Mouse (Mus musculus) heart, adult 10 weeks (tissue): ENCODE results near the gene Slc48a1. TPM values are rescaled to one million over a fixed set of nuclear protein-coding genes. Genes with fewer than 3 reads are reported as not detected.

Experiments used
- polyA plus RNA-seq: library from polyadenylated mRNA; stranded (reverse); fragments of 350-450 nt; fragmentation: Illumina TruSeq; extraction: RNeasy Lipid Tissue Mini Kit (QIAGEN cat#74804); gene quantifications from one replicate; pipeline ENCODE4 v1.2.3, GENCODE M21; 2014; ENCODE audit warnings: low read depth, low replicate concordance

Slc48a1 gene
- polyA plus RNA-seq = 73.2 TPM

GRCm38 (mm10) chr15:97778311-97779098 is at the start of gene Slc48a1:
TSS of gene Slc48a1 (plus strand) at chr15:97778520.

DNA sequence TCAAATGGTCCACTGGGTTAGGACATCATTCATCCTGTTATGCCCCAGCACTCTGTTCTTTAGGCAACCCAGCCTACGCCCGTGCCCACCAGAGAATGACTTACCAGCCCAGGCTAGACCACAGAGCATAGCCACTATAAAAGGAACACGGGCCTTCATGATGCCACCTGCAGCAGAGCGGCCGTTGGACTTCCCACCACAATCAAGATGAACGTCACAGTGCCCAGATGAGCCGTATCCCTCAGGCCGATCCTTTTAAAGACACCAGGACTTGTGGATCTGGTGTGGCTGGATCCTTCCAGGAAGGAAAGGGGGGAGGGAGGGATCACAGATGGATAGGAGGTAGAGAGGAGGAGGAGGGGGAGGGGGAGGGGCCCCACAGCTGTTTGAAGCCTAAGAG is 47.2 kb upstream of the Slc48a1 start, which contains the start of gene Endou:
Endou (minus strand) TSS at position 229 of the 400 bp plus-strand sequence.

GRCm38 (mm10) chr15:97767280-97768186 is 10.8 kb upstream of the Slc48a1 start, which contains the start of gene Rapgef3:
TSS of gene Rapgef3 (minus strand) at chr15:97767972.

Other genes starting within 250 kb of the Slc48a1 start
- gene Rpap3, start 72.7 kb upstream of the Slc48a1 start, polyA plus RNA-seq = 18.2 TPM
- gene Endou, start 47.2 kb upstream of the Slc48a1 start, polyA plus RNA-seq = 2.2 TPM
- 32.2 TPM for gene Rapgef3, start 10.5 kb upstream of the Slc48a1 start, polyA plus RNA-seq
- gene Hdac7, start 66.0 kb downstream of the Slc48a1 start, polyA plus RNA-seq = 46.5 TPM
- 2.2 TPM for gene Vdr, start 132.1 kb downstream of the Slc48a1 start, polyA plus RNA-seq
- gene Tmem106c, start 185.7 kb downstream of the Slc48a1 start, polyA plus RNA-seq = 16.1 TPM
- gene Col2a1, start 226.2 kb downstream of the Slc48a1 start, polyA plus RNA-seq = not detected